Mouse (Mus musculus) spleen, adult 12 weeks (tissue): ENCODE data around the gene 1700012A03Rik.

Experiments
- DNase-seq: peaks from one replicate; pipeline ENCODE4 v3.0.0; 2022; ENCODE audit warnings: low spot score

Gene 1700012A03Rik

DNA sequence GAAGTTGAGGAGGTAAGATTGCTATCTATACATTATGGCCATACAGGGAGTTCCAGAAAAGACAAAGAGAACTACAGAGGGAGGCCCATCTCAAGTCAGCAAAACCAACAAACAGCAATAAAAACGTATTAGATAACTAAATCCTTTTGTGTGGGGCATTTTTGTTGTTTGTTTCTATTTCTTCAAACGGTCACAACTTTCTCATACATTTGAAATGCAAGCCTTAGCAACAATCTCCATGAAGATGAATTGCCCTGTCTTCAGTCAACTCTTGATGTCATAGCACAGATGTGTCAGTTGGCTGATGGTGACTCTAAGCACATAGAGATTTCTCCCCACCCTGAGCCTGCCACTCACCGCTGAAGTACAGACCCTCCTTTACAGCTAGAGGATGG is at the start of gene 1700012A03Rik:
1700012A03Rik (plus strand) TSS at position 296 of the 395 bp plus-strand sequence.
- no peak for DNase-seq

DNA sequence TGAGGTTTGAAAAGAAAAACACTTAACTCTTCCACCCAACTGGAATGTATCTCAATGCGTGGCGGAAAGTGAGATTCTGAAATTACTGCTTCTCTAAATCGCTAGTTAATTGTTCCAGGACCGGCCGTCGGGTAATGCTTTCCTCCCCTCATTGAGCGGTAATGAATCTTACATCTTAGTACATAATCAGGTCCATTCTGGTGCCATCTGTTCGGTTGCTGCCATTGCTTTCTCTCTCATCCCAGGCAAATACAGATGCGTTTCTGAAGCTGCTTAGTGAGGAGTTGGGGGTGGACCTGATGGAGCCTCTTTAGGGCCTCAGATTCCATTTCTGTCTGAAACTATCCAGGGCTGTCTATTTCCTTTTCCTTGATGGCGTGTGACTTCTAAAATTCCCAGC is 45.8 kb upstream of the 1700012A03Rik start:
- no peak for DNase-seq

DNA sequence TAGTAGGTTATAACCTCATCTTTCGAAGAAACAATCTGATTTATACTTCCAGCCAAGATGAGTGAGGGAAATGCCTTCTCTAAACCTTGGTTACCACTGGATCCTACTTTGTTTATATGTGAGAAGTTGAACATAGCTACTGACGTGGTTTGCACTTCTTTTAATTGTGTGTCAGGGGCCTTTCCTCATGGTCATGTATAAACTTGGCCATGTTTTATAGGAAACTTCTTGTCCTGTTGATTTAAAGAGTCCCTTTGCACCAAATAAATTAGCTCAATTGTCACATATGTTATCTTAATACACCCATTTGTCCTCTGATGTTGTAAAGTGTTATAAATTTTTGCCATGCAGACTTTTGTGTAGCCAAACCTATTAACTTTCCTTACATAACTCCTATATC is 44.1 kb upstream of the 1700012A03Rik start:
- DNase-seq = no peak

DNA sequence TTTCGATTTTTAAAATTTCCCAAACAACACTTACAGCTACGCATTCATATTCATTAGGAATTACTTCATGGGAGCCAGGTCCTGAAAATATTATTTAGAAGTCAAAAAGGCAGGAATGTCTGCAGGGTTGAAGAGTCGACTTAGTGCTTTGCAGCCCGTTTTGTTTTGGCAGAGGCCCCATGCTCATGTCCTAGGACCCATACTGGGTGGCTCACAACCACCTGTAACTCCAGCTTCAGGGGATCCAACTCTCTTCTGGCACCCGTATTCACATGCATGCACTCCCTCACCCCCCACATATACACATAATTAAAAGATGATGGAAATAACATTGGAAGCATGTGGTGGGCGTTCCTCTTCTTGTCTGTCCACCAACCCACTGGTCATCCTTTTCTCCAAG is 43.7 kb upstream of the 1700012A03Rik start:
- DNase-seq = no peak

DNA sequence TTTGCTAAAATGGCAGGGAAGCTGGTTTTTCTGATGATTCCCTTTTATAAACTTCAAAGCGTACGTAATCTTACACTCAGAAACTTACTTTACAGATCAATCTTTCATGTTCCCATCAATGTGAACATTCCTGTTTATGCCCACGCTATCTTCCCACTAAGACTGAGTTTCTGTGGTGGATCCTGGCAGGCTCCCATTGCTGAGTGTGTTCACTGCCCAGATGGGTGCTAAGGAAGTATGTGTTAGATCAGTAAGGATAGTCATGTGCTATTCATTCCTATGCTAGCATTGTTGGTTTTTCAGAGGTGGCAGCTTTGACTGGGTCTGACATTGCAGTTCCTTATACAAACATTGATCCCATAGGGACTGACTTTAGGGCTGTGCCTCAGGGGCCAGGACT is 42.7 kb upstream of the 1700012A03Rik start:
- no peak for DNase-seq

DNA sequence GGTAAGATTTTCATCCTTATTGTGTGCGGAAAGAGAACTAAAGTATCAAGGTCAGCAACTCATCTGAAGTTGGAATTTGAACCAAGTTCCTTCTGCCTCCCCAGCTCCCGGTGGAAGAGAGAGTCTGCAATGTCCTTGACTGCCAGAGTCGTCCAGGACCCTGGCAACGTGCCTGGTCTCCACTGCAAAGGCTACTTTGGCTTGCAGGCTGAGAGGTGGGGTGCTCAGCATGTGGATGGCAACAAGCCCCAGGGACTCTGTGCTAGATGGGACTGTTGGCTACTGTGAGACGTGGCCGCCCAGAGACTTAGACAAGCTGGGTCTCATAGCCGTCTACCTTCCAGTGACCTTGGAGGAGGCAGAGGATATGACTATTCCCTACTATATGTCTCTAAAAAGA is 33.2 kb upstream of the 1700012A03Rik start:
- DNase-seq = no peak

DNA sequence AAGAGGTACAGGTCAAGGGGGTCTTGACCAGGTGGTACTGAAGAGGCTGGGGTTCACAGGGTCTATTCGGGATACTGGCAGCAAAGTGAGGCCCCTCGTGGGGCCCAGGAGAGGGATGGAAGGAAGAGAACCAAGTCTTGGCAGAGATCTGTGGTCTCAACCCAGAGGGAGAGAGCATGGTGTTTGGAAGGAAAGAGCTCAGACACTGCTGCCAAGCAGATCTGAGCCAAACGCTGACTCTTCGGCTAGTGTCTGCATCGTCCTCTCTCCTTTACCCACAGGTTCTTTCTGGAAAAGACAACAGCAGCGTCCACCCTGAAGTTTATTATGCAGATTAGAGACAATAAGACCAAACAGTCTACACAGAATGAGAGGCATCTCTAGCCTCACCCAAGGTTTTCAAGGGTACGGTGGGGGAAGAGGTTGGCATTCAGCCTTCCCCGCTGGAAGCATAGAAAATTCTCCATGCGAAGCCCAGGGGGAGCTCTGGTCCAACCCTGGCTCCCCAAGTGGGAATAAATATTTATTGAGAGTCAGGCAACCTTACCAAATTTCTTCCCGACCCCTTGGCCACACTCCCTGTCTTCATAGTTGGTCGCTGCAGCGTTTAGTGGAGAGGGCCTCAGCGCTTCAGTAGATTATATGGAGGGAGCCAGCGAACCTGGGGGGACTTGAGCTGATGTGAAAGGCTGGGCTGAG is 32.5 kb upstream of the 1700012A03Rik start:
- no peak for DNase-seq

DNA sequence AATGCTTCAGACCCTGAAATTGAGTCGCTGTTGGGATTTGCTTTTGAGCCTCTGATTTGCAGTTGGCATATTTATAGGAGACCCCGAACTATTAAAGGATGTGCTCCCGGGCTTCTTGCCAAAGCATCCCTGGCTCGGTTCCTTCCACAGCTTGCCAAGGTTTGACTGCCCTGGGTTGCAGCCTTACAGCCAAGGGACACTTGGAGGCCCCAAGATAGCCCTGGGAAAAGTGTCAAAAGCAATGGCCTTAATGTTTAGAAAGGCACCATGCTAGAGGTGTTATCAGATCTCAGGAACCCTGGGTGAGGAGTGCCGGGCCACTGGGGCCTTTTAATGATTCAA is 32.0 kb upstream of the 1700012A03Rik start:
- DNase-seq = no peak

DNA sequence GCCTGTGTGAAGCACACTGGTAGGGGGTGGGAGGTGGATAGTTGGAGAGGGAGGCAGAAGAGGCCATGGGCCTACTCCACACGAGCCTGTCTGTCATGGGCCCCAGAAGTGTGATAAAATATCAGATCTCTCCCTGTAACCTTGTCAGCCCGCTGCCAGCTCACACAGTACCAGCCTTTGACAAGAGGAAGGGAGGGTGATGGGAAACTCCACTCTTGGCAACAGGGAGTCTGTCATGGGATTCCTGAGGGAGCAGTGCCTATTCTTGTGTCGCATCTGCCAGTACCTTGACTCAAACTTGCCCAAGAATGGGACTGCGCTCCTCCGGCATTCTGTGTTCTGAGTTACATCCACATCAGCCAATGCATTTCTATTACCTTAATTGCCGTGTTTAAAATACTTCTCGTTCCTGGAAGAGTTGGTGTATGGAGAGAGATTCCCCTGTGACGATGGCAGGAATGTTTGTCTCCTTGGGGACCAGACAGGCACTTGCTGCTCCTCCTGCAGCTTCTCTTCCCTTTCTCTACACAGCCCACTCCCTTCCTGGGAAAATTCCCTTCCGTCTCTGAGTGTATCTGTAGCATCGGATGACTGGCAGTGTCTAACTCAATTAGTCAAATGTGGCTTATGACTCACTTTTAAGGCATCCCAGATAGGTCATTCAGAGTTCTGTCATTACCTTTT is 28.1 kb upstream of the 1700012A03Rik start:
- no peak for DNase-seq

DNA sequence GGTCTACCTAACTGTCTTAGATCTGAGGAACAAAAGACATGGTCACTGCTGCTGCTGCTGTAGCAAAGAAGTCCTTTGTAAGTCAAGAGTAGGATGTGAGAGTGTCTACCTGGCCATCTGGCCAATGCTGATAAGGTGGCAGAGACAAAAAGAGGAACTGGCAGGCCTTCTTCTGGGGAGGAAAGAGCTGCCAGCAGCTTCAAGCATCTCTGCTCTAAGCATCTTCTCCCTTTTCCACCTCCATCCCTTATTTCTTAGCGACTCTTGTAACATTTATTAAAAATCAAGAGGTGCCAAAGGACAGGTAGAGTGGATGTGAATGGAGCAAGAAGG is 27.5 kb upstream of the 1700012A03Rik start:
- no peak for DNase-seq

DNA sequence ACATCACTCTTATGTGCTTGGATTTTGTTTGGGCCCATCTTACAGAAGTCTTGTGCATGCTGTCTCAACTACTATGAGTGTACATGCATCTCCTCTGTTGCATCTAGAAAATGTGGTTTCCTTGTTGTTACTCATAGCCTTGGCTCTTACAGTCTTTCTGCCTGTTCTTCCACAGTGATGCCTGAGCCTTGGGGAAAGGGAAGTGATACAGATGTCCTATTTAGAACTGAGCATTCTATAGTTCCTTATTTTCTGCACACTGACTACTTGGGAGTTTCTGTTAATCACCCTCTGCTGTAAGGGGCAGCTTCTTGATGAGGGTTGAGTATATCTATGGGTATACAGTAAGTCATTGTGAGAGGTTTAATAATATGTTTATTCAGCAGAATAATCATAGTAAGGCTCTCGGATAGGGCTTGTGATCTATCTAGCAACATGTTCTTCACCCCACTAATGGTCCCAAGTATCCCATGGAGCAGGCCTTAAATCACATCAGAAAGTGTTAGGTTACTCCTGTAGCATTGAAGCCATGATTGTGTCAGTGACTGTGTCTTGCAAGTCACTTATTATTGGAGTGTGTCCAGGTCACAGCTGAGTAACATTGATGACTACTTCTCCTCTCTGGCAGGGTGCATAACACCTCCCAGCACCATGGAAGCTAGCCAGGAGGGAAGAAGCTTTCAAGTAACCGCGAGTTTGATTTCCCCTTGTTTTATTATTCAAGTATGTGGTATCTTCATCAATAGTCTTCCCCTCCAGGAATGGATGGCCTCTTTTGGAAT is 21.6 kb upstream of the 1700012A03Rik start:
- DNase-seq = no peak

DNA sequence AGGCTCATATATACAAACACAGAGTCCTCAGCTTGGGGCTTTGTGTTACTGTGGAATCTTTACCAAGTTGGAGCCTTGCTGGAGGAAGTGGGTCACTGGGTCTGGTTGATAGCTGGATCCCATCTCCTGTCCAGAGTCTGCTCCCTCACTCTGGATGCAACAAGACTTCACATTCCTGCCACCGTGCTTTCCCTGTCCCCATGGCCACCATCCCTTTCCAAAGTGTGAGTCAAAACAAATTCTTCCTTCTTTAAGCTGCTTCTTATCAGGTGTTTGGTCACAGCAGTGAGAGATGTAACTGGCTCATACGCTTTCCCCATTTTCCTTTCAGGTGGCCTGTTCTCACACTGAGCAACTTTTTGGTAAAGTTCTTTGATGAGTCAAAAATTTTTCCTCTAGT is 15.8 kb upstream of the 1700012A03Rik start:
- no peak for DNase-seq

DNA sequence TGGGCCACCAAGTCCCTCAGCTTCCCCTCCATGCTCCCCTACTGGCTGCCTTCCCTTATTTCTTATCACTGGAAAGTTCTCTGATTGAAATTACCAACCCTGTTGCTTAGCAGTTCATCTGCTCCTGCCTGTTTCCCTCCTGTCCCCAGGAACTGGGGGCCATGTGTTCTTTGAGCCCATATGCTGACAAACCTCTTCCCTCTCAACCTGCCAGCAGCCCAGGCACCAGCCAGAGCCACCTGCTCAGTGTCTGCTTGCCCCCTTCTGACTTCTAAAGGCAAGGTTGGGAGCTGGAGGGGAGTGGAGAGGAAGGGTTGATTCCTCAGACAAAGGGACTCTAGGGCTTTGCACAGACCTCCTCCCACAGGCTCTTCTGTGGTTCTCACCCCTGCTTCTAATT is 4.7 kb upstream of the 1700012A03Rik start:
- DNase-seq = no peak

DNA sequence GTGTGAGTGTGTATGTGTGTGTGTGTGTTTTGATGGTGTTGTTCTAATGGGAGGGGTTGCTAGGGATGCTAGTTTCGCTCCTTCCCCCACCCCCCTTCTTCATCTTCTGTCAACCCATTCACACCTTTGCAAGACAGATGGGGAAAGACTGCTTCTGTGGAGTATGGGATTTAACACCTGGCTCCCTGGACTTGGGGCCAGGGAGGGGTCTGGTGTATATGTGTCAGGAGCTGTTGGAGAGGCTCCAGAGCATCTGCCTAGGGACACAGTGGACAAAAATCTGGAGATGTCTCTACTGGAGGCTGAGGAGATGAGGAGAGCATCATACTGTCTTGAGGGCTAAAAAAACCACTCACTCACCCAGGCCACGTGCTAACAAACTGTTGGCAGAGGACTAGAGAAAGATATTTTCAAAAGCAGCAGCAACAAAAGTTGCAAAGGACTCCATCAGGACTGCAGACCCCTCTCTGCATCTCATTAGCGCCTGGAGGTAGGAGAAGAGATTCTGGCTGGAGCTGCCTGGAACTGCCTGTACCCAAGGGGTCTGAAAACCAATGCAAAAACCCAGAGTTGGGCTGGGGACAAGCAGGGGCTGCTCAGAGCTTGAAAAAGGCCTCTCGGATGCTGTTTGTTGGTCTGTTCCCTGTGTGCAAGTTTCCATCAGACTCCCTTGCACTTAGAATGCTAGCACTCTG is 643 bp upstream of the 1700012A03Rik start:
- no peak for DNase-seq

DNA sequence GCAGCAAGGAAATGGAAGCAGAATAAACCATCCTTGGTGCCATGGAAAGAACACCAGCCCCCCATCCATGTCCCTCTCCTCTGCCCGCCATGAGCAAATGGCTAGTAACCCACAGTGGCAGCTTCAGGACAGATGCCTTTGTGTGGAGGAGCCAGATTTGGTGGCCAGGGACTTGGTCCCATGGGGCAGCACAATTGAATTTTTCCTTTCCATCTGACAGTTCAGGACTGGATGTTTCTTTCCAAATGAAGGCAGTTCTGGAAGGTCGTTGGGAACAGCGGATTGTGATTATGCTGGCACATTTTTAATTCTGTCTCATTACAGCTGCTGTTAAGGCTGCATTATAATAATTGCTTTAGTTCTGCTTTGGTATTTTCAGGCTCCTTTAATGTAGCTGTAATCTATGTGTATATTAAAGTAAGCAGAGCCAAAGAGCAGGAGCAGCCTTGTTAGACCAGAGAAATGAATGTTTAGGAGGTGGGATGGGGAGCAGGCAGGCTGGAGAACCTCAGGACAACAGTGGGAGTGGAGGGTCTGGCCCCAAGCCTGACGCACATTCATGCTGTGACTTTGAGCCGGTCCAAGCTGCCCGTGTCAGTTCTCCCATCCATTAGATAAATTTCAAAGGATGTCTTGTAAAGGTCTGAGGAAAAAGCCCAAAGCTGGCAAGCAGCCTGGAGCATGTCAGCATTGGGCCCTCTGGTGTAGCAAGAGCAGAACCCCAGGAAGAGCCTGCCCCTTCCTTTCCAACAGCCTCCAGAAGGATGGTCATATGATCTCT is 2.3 kb downstream of the 1700012A03Rik start:
- DNase-seq = no peak

DNA sequence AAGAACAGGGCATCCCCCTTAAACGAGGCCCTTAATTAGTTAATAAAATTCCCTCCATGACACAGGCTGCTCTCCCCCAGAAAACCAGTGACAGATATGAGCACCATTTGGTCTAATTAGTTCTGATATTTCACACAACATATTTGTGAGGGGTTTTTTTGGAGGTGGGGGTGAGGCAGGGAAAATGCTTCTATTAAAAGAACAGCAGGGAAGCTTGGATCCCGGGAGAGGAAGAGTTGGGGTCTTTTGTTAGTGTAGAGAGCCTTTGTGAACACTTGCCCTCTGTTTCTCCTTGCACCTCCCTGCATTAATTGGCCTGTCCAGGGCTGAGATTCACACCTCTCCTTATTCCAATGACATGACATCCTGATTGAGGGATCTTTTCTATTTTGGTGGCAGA is 6.5 kb downstream of the 1700012A03Rik start:
- no peak for DNase-seq

DNA sequence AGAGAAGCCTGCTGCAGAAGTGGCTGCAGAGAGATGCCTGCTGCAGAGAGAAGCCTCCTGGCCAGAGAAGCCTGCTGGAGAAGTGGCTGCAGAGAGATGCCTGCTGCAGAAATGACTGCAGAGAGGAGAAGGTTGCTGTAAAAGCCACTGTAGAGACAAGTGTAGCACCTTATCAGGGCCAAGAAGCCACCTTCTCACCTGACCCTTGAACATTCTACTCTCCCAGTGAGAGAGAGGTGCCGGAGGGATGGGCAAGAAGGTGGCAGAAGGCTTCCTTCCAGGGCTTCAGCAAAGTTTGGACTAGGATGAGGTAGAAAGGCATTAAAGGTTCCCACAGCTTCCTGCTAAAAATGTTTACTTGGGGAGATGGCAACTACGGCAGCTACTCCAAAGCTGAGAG is 8.5 kb downstream of the 1700012A03Rik start:
- no peak for DNase-seq

DNA sequence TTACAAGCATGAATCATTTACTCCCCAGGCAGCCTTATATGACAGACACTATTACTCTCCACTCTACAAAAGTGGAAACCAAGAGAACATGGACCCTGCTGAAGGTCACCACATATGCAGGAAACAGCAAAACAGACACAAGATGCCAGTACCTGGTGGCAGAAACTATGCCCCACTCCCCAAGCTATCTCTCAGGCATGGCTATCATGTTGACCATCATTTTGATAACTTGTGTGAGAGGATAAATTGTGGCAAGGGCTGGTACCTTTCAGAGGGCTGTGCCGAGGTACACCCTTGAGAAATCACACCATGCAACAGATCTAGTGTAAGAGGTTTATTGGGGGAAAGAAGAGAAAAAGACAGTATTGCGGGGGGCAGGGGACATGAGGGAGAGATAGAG is 10.6 kb downstream of the 1700012A03Rik start:
- no peak for DNase-seq

DNA sequence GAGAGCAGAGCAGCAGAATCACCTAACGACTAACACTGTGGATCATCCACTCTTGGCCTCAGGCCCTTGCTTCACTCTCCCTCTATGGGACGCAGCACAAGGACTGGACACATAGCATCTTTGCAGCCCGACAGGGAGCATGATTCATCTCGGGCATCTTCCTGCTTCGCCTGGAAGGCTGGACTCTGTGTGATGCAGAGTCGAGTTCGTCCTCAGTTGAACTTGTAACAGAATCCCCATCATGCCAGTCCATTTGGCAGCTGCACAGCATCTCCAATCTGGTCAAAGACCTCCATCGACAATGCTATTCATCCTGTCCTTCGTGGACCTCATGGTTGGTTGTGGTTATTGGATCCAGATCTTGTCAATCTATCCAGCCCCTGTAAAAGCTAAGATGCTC is 11.2 kb downstream of the 1700012A03Rik start:
- DNase-seq = no peak

DNA sequence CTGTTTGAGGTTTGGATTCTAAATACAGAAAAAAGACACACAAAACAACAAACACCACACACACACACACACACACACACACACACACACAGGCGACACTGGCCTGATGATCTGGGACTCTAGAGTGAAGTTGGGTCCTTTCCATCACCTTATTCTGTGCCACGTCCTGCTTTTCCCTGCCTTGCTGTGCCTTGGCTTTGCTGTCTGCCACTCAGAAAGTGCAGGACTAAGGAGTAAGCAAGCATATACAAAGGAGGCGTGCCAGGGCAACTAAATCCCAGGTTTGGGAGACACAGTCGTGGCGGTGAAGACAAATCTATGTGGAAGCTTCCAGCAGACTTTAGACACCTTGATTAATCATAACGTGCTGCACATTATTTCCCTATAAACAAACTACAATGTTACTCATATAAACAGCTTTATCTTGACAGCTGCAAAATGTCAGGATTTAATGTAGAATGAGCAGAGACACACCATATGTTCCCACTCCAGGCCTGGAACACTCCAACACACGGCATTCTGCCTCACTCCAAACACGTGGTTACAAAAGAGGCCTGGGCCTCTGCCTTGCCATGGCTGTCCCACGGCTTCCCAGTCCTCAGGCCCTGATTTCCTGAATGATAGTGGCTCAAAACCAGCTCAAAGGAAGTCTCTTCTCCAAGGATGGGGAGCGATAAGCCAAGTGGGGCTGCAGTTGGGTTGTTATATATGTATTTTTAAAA is 15.9 kb downstream of the 1700012A03Rik start:
- no peak for DNase-seq

DNA sequence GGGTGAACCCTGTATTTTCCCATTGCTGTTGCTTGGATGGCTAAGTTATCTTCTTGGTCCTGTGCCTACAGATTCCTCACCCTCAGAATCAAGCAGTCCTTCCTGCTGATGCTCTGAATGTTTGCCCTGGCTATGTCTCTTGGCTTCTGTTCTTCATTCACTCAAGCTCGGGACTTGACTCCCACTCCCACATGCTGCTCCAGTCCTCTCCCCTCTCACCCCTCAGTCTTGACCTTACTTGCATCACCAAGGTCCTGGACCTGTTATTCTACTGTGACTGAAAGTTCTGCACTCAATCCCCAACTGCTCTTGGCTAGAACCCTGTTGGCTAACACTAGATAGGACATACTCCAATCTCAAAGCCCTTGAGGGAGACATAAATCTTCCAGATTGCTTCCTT is 22.1 kb downstream of the 1700012A03Rik start:
- DNase-seq = no peak
